Mouse (Mus musculus): ENCODE measurements around the gene Vars.

- TF ChIP-seq CTCF (conservative IDR thresholded peaks at IDR 0.05; ENCODE audit: low read length) (no peak), NANOG (IDR thresholded peaks at IDR 0.05; ENCODE audit: borderline replicate concordance, low read length) (no peak)
These were observed 35.2 kb upstream of the Vars start for GRCm38 (mm10) chr17:34965627-34966026.
